Mouse (Mus musculus) forebrain, embryonic 12.5 days (tissue): ENCODE measurements around the gene Cnga4. TPM values are rescaled to one million over a fixed set of nuclear protein-coding genes. Genes with fewer than 3 reads are reported as not detected.
A peak's percentile ranks its signal among the peaks of the same experiment; 100 is the strongest.
"Not testable (repeated sequence)": the region's sequence is repeated elsewhere in the genome, so short reads cannot be mapped to it uniquely, and the experiment has no call there.

Experiments
- ATAC-seq: fragments of 200-750 bp; cut with Nextera tagmentation; 2 replicates; pipeline ENCODE4 v1.8.0; 2017; ENCODE audit warnings: moderate TSS enrichment; ENCODE audit not compliant: low FRiP score
- H3K27ac ChIP-seq: fragments of 300-500 bp; sonication (generic); 2 replicates; pipeline ENCODE4 v1.5.1; 2016; ENCODE audit warnings: mild to moderate bottlenecking
- H3K27me3 ChIP-seq: fragments of 300-500 bp; sonication (generic); 2 replicates; pipeline ENCODE4 v1.6.1; 2016; ENCODE audit warnings: mild to moderate bottlenecking
- H3K36me3 ChIP-seq: fragments of 300-500 bp; sonication (generic); replicated peaks from 2 replicates; pipeline ENCODE4 v1.6.1; 2016; ENCODE audit warnings: mild to moderate bottlenecking
- H3K4me1 ChIP-seq: fragments of 300-500 bp; sonication (generic); 2 replicates; pipeline ENCODE4 v1.6.1; 2016
- H3K4me2 ChIP-seq: fragments of 300-500 bp; sonication (generic); 2 replicates; pipeline ENCODE4 v1.6.1; 2016; ENCODE audit warnings: mild to moderate bottlenecking, moderate library complexity
- H3K4me3 ChIP-seq: fragments of 300-500 bp; sonication (generic); replicated peaks from 2 replicates; pipeline ENCODE4 v1.5.1; 2016; ENCODE audit warnings: mild to moderate bottlenecking
- H3K9ac ChIP-seq: fragments of 300-500 bp; sonication (generic); 2 replicates; pipeline ENCODE4 v1.6.1; 2016; ENCODE audit warnings: mild to moderate bottlenecking
- H3K9me3 ChIP-seq: fragments of 300-500 bp; sonication (generic); 2 replicates; pipeline ENCODE4 v1.6.1; 2016
- WGBS: fragments of 180-500 bp; shearing (Covaris S2); methylation state at CpG from one replicate; pipeline ENCODE4 v1.1.7; 2016; 5-methylcytosine and 5-hydroxymethylcytosine counted together
- polyA plus RNA-seq: library from polyadenylated mRNA; unstranded; fragments of >200 nt; fragmentation: Nextera tagmentation; extraction: Ambion mirVana; gene quantifications from 2 replicates; pipeline ENCODE4 v1.2.1, GENCODE M21; 2016

Cnga4 gene
- polyA plus RNA-seq, 1 experiment from 2014 or later, result 0.19 TPM

GRCm38 (mm10) chr7:105420903-105421302 lies 16.5 kb downstream of the Cnga4 start:
- H3K4me1 ChIP-seq, result peaks cover 8% of the 10 kb centered on the region
- peaks cover 20% of the 10 kb centered on the region for H3K27me3 ChIP-seq
- no peak for ATAC-seq
- no peak overlapping the region for H3K27ac ChIP-seq
- no peaks in the 10 kb centered on the region for H3K36me3 ChIP-seq
- WGBS, result 70% methylated on average over 2 of the region's 2 CpGs
- no peaks in the 10 kb centered on the region for H3K9me3 ChIP-seq
- no peak overlapping the region for H3K4me3 ChIP-seq
- H3K4me2 ChIP-seq, result no peak overlapping the region
- no peak overlapping the region for H3K9ac ChIP-seq

- H3K27me3 ChIP-seq, result peaks cover 39% of the 10 kb centered on the region
- no peak overlapping the region for H3K4me3 ChIP-seq
- peaks cover 12% of the 10 kb centered on the region for H3K4me1 ChIP-seq
- no peaks in the 10 kb centered on the region for H3K36me3 ChIP-seq
- H3K9ac ChIP-seq, result no peak overlapping the region
- H3K27ac ChIP-seq, result no peak overlapping the region
- WGBS, result 40% methylated on average over 5 of the region's 5 CpGs
- no peak for ATAC-seq
- no peak overlapping the region for H3K4me2 ChIP-seq
- H3K9me3 ChIP-seq, result no peaks in the 10 kb centered on the region
Measured at GRCm38 (mm10) chr7:105424368-105424767, 20.0 kb downstream of the Cnga4 start.

- Histone ChIP-seq H3K9me3 (no peaks in the 10 kb centered on the region), H3K4me3 (peak within 1 kb of the TSS; percentile 46), H3K27ac (no peak within 1 kb of the TSS), H3K4me2 (peak within 1 kb of the TSS; percentile 81), H3K36me3 (no peaks in the 10 kb centered on the region), H3K9ac (peak within 1 kb of the TSS; percentile 50), H3K27me3 (peaks cover 39% of the 10 kb centered on the region), H3K4me1 (peaks cover 12% of the 10 kb centered on the region)
- 1% methylated on average over 31 of the region's 31 CpGs for WGBS
- ATAC-seq, result peak; percentile 87
Measured at GRCm38 (mm10) chr7:105425424-105426043, 21.2 kb downstream of the Cnga4 start, which contains the start of gene Cckbr. TSS of gene Cckbr (plus strand) at chr7:105425731.

GRCm38 (mm10) chr7:105426051-105426450 lies 21.7 kb downstream of the Cnga4 start:
- Histone ChIP-seq H3K27ac (no peak overlapping the region), H3K9ac (peak overlapping the region; percentile 50), H3K9me3 (no peaks in the 10 kb centered on the region), H3K36me3 (no peaks in the 10 kb centered on the region), H3K4me2 (peak overlapping the region; percentile 81), H3K27me3 (peaks cover 39% of the 10 kb centered on the region), H3K4me1 (peaks cover 12% of the 10 kb centered on the region), H3K4me3 (peak overlapping the region; percentile 46)
- WGBS, result 0% methylated on average over 11 of the region's 11 CpGs
- ATAC-seq, result peak; percentile 64; the same call in 1 of the 2 replicates

GRCm38 (mm10) chr7:105432058-105432457 lies 27.7 kb downstream of the Cnga4 start:
- no peaks in the 10 kb centered on the region for H3K36me3 ChIP-seq
- H3K27me3 ChIP-seq, result peaks cover 8% of the 10 kb centered on the region
- H3K4me2 ChIP-seq, result no peak overlapping the region
- H3K9ac ChIP-seq, result no peak overlapping the region
- H3K4me1 ChIP-seq, result no peaks in the 10 kb centered on the region
- ATAC-seq, result no peak
- no peak overlapping the region for H3K4me3 ChIP-seq
- H3K9me3 ChIP-seq, result no peaks in the 10 kb centered on the region
- H3K27ac ChIP-seq, result no peak overlapping the region
- 73% methylated on average over 1 of the region's 1 CpGs for WGBS

GRCm38 (mm10) chr7:105433859-105434258 lies 29.5 kb downstream of the Cnga4 start:
- no peak overlapping the region for H3K4me3 ChIP-seq
- 89% methylated on average over 17 of the region's 17 CpGs for WGBS
- no peak overlapping the region for H3K9ac ChIP-seq
- no peak overlapping the region for H3K27ac ChIP-seq
- no peak overlapping the region for H3K4me2 ChIP-seq
- no peaks in the 10 kb centered on the region for H3K9me3 ChIP-seq
- H3K27me3 ChIP-seq, result no peaks in the 10 kb centered on the region
- no peaks in the 10 kb centered on the region for H3K4me1 ChIP-seq
- ATAC-seq, result no peak
- no peaks in the 10 kb centered on the region for H3K36me3 ChIP-seq

GRCm38 (mm10) chr7:105434798-105435197 lies 30.4 kb downstream of the Cnga4 start:
- H3K9me3 ChIP-seq, result no peaks in the 10 kb centered on the region
- H3K4me3 ChIP-seq, result no peak overlapping the region
- no peaks in the 10 kb centered on the region for H3K4me1 ChIP-seq
- no peak overlapping the region for H3K4me2 ChIP-seq
- ATAC-seq, result no peak
- H3K9ac ChIP-seq, result no peak overlapping the region
- WGBS, result 89% methylated on average over 22 of the region's 22 CpGs
- H3K27ac ChIP-seq, result no peak overlapping the region
- no peaks in the 10 kb centered on the region for H3K27me3 ChIP-seq
- H3K36me3 ChIP-seq, result no peaks in the 10 kb centered on the region

GRCm38 (mm10) chr7:105437979-105438772 lies 33.8 kb downstream of the Cnga4 start:
- no peaks in the 10 kb centered on the region for H3K27me3 ChIP-seq
- H3K36me3 ChIP-seq, result no peaks in the 10 kb centered on the region
- no peaks in the 10 kb centered on the region for H3K9me3 ChIP-seq
- H3K9ac ChIP-seq, result no peak overlapping the region
- H3K27ac ChIP-seq, result no peak overlapping the region
- WGBS, result 86% methylated on average over 7 of the region's 7 CpGs
- H3K4me2 ChIP-seq, result no peak overlapping the region
- ATAC-seq, result no peak
- H3K4me1 ChIP-seq, result no peaks in the 10 kb centered on the region
- no peak overlapping the region for H3K4me3 ChIP-seq

- Histone ChIP-seq H3K4me1 (no peaks in the 10 kb centered on the region), H3K36me3 (no peaks in the 10 kb centered on the region), H3K9ac (no peak overlapping the region), H3K4me2 (no peak overlapping the region), H3K27ac (no peak overlapping the region), H3K9me3 (no peaks in the 10 kb centered on the region), H3K4me3 (no peak overlapping the region), H3K27me3 (no peaks in the 10 kb centered on the region)
- WGBS, result 67% methylated on average over 4 of the region's 4 CpGs
- ATAC-seq, result no peak
Measured at GRCm38 (mm10) chr7:105441426-105441825, 37.1 kb downstream of the Cnga4 start.

GRCm38 (mm10) chr7:105445076-105445475 lies 40.7 kb downstream of the Cnga4 start:
- Histone ChIP-seq H3K27ac (no peak overlapping the region), H3K36me3 (no peaks in the 10 kb centered on the region), H3K9me3 (no peaks in the 10 kb centered on the region), H3K27me3 (no peaks in the 10 kb centered on the region), H3K4me2 (no peak overlapping the region), H3K4me3 (no peak overlapping the region), H3K9ac (no peak overlapping the region), H3K4me1 (no peaks in the 10 kb centered on the region)
- ATAC-seq, result no peak
- WGBS, result 76% methylated on average over 3 of the region's 3 CpGs

GRCm38 (mm10) chr7:105453345-105453744 lies 49.0 kb downstream of the Cnga4 start:
- not testable (repeated sequence) for H3K27ac ChIP-seq, H3K9ac ChIP-seq, H3K4me2 ChIP-seq, H3K4me1 ChIP-seq, H3K36me3 ChIP-seq, H3K4me3 ChIP-seq, ATAC-seq, H3K9me3 ChIP-seq, H3K27me3 ChIP-seq
- WGBS, result 88% methylated on average over 4 of the region's 4 CpGs
